Mouse (Mus musculus): Measurements from ENCODE around the gene D11Wsu47e. TPM values are rescaled to one million over a fixed set of nuclear protein-coding genes. Genes with fewer than 3 reads are reported as not detected.
"Not testable (repeated sequence)": the region's sequence is repeated elsewhere in the genome, so short reads cannot be mapped to it uniquely, and the experiment has no call there.

D11Wsu47e gene
- total and polyA plus RNA-seq, 2 experiments from 2014 or later, result 10.4 to 18.1 TPM

DNA sequence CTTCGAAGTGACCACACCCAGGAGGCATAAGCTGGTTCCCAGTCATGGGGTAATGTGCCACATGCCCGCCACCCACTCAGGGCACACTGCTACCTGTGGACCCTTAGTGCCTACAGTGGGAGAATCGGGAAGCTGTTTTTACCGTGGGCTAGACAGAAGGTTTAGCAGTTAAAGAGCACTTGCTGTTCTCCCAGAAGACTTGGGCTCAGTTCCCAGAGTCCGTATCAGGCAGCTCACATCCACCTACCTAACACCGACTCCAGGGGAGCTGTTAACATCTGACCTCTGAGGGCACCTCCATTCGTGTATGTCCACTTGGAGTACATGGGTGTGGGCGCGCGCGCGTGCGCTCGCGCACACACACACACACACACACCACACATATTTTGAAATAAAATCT is 30.1 kb upstream of the D11Wsu47e start:
- Histone ChIP-seq H3K9me3 (replicated peaks; ENCODE audit: control insufficient read depth, low read length) (no peaks in the 10 kb centered on the region), H3K4me2 (ENCODE audit: low read depth, low read length) (no peak overlapping the region), H3K4me3 (ENCODE audit: low read depth, low read length) (no peak overlapping the region), H3K36me3 (replicated peaks; ENCODE audit: control insufficient read depth, insufficient read depth, low read length) (peaks cover 73% of the 10 kb centered on the region), H3K9ac (replicated peaks; ENCODE audit: low read depth, low read length) (no peak overlapping the region), H3K27me3 (ENCODE audit: control insufficient read depth, insufficient read depth, low read length) (no peaks in the 10 kb centered on the region), H3K4me1 (ENCODE audit: control insufficient read depth, insufficient read depth) (no peaks in the 10 kb centered on the region), H3K27ac (ENCODE audit: low read depth) (no peak overlapping the region)
- 90% methylated on average over 15 of the region's 15 CpGs for WGBS
- TF ChIP-seq EP300 (IDR thresholded peaks at IDR 0.05; ENCODE audit: low read depth), result no peak
- no peak for TF ChIP-seq CTCF (IDR thresholded peaks at IDR 0.05; ENCODE audit: low read depth)
- DNase-seq (ENCODE audit: low spot score), result no peak
- ATAC-seq (ENCODE audit: insufficient read depth, low read depth), result no peak

DNA sequence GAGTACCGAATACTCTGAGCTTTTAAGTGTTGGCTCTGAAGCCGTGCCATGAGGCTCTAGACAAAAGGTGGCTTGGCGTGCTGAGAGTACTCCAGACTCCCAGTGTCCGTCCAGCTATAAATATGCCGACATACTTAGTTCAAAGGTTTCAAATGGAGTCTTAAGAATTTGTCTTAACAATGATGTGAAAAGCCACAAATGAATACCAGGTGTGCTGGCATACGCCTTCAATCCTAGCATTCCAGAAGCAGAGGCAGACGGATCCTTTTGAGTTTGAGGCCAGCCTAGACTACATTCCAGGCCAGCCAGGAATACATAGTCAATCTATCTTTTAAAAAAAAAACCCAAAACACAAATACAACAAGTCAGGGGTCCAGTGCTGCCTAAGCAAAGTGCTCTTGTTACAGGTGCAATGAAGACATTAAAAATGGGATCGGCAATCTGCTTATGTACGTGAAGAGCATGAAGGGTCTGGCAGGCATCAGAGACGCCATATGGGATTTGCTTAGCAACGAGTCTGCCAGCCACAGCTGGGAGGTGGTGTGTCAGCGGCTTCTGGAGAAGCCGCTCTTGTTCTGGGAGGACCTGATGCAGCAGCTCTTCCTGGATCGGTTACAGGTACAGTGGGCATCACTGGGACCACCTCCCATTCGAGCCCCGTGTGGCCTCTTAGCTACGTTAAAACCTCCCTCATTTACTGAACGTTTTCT is 29.5 kb upstream of the D11Wsu47e start:
- Histone ChIP-seq H3K36me3 (replicated peaks; ENCODE audit: control insufficient read depth, insufficient read depth, low read length) (peaks cover 80% of the 10 kb centered on the region), H3K4me3 (ENCODE audit: low read depth, low read length) (no peak overlapping the region), H3K4me1 (ENCODE audit: control insufficient read depth, insufficient read depth) (no peaks in the 10 kb centered on the region), H3K4me2 (ENCODE audit: low read depth, low read length) (no peak overlapping the region), H3K27ac (ENCODE audit: low read depth) (no peak overlapping the region), H3K9me3 (replicated peaks; ENCODE audit: control insufficient read depth, low read length) (no peaks in the 10 kb centered on the region), H3K9ac (replicated peaks; ENCODE audit: low read depth, low read length) (no peak overlapping the region), H3K27me3 (ENCODE audit: control insufficient read depth, insufficient read depth, low read length) (no peaks in the 10 kb centered on the region)
- TF ChIP-seq EP300 (IDR thresholded peaks at IDR 0.05; ENCODE audit: low read depth) (no peak), CTCF (IDR thresholded peaks at IDR 0.05; ENCODE audit: low read depth) (no peak)
- ATAC-seq (ENCODE audit: insufficient read depth, low read depth) (no peak), DNase-seq (ENCODE audit: low spot score) (no peak)
- WGBS, result 80% methylated on average over 18 of the region's 18 CpGs

DNA sequence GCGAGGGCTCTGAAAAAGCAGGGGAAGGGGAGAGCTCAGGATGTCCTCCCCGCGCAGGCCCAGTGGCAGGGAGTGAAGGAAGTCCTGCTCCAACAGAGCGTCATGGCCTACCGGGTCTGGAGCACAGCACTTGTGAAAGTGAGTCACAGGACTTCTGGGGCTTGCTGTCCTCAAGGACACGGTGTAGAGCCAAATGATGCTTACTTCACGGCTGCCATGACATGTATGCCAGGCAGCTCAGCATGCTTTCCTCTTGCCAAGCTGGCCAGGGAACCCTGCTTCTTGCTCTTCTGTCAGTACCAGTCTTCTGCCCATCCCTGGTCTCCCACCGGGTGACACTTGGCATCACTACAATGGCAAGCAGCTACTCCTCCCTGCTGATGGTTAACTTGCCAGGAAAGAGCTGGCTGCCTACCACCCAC is 27.7 kb upstream of the D11Wsu47e start:
- 81% methylated on average over 8 of the region's 8 CpGs for WGBS
- ATAC-seq (ENCODE audit: insufficient read depth, low read depth) (no peak), DNase-seq (ENCODE audit: low spot score) (no peak)
- H3K36me3 ChIP-seq (replicated peaks; ENCODE audit: control insufficient read depth, insufficient read depth, low read length), result peaks cover 94% of the 10 kb centered on the region
- TF ChIP-seq CTCF (IDR thresholded peaks at IDR 0.05; ENCODE audit: low read depth) (no peak), EP300 (IDR thresholded peaks at IDR 0.05; ENCODE audit: low read depth) (no peak)
- no peak overlapping the region for H3K4me2 ChIP-seq (ENCODE audit: low read depth, low read length)
- no peak overlapping the region for H3K9ac ChIP-seq (replicated peaks; ENCODE audit: low read depth, low read length)
- H3K4me1 ChIP-seq (ENCODE audit: control insufficient read depth, insufficient read depth), result no peaks in the 10 kb centered on the region
- no peaks in the 10 kb centered on the region for H3K9me3 ChIP-seq (replicated peaks; ENCODE audit: control insufficient read depth, low read length)
- H3K27ac ChIP-seq (ENCODE audit: low read depth), result no peak overlapping the region
- no peaks in the 10 kb centered on the region for H3K27me3 ChIP-seq (ENCODE audit: control insufficient read depth, insufficient read depth, low read length)
- H3K4me3 ChIP-seq (ENCODE audit: low read depth, low read length), result no peak overlapping the region

DNA sequence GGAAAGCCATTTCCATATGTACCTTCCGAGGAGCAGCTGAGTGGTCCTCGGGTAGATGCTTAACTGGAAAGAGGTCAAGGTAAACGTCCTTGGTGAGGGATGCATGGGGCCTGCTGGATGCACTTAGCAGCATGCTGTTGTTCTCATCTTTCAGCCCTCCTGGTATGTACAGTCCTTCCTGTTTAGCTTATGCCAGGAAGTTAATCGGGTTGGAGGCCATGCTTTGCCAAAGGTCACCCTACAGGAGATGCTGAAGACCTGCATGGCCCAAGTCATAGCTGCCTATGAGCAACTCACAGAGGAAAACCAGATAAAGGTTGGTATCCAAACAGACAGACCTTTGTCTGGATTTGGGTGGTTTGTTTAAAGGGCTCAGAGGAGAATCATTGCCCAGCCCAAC is 27.0 kb upstream of the D11Wsu47e start:
- no peak overlapping the region for H3K27ac ChIP-seq (ENCODE audit: low read depth)
- H3K27me3 ChIP-seq (ENCODE audit: control insufficient read depth, insufficient read depth, low read length), result no peaks in the 10 kb centered on the region
- 67% methylated on average over 4 of the region's 4 CpGs for WGBS
- H3K9me3 ChIP-seq (replicated peaks; ENCODE audit: control insufficient read depth, low read length), result no peaks in the 10 kb centered on the region
- no peaks in the 10 kb centered on the region for H3K4me1 ChIP-seq (ENCODE audit: control insufficient read depth, insufficient read depth)
- H3K4me2 ChIP-seq (ENCODE audit: low read depth, low read length), result no peak overlapping the region
- H3K36me3 ChIP-seq (replicated peaks; ENCODE audit: control insufficient read depth, insufficient read depth, low read length), result peaks cover 96% of the 10 kb centered on the region
- TF ChIP-seq EP300 (IDR thresholded peaks at IDR 0.05; ENCODE audit: low read depth), result no peak
- TF ChIP-seq CTCF (IDR thresholded peaks at IDR 0.05; ENCODE audit: low read depth), result no peak
- DNase-seq (ENCODE audit: low spot score), result no peak
- ATAC-seq (ENCODE audit: insufficient read depth, low read depth), result no peak
- no peak overlapping the region for H3K4me3 ChIP-seq (ENCODE audit: low read depth, low read length)
- H3K9ac ChIP-seq (replicated peaks; ENCODE audit: low read depth, low read length), result no peak overlapping the region

DNA sequence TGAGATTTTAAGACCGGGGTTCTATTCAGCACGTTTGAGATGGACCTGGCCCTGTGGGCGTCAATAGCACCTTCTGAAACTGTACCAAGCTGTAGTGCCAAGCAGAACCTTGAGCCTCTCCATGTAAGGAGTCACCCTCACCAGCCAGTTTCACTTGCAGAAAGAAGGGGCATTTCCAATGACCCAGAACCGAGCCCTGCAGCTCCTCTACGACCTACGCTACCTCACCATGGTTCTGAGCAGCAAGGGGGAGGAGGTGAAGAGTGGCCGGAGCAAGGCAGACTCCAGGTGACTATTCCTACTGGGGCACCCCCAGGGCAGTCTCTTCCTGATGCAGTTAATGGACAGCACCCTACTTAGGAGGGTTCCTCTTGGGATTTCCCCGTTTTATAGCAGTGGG is 25.9 kb upstream of the D11Wsu47e start:
- no peak overlapping the region for H3K27ac ChIP-seq (ENCODE audit: low read depth)
- no peaks in the 10 kb centered on the region for H3K27me3 ChIP-seq (ENCODE audit: control insufficient read depth, insufficient read depth, low read length)
- peaks cover 92% of the 10 kb centered on the region for H3K36me3 ChIP-seq (replicated peaks; ENCODE audit: control insufficient read depth, insufficient read depth, low read length)
- H3K9me3 ChIP-seq (replicated peaks; ENCODE audit: control insufficient read depth, low read length), result no peaks in the 10 kb centered on the region
- no peak for TF ChIP-seq CTCF (IDR thresholded peaks at IDR 0.05; ENCODE audit: low read depth)
- H3K4me3 ChIP-seq (ENCODE audit: low read depth, low read length), result no peak overlapping the region
- ATAC-seq (ENCODE audit: insufficient read depth, low read depth), result no peak
- H3K4me1 ChIP-seq (ENCODE audit: control insufficient read depth, insufficient read depth), result no peaks in the 10 kb centered on the region
- no peak overlapping the region for H3K4me2 ChIP-seq (ENCODE audit: low read depth, low read length)
- 88% methylated on average over 8 of the region's 8 CpGs for WGBS
- no peak overlapping the region for H3K9ac ChIP-seq (replicated peaks; ENCODE audit: low read depth, low read length)
- DNase-seq (ENCODE audit: low spot score), result no peak

DNA sequence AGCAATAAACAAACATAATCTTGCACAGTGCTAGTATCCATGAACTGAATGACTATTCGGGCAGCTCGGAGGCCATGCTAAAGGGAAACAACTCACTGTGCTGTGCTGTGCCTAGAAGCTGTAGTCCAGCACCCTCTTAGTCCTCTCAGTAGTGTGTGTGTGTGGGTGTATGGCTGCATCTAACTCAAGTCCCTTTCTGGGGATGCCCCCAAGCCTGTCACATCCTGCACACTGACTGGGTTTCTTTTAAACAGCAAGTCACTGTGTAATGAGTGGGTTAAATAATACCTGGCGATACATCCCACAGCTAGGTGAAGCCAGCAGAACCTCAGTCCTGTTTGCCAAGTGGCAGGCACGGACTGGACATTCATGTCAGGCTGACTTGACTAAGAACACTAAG is 25.4 kb upstream of the D11Wsu47e start:
- H3K4me3 ChIP-seq (ENCODE audit: low read depth, low read length), result no peak overlapping the region
- no peak overlapping the region for H3K9ac ChIP-seq (replicated peaks; ENCODE audit: low read depth, low read length)
- no peak overlapping the region for H3K27ac ChIP-seq (ENCODE audit: low read depth)
- no peak for DNase-seq (ENCODE audit: low spot score)
- 89% methylated on average over 4 of the region's 4 CpGs for WGBS
- no peak for ATAC-seq (ENCODE audit: insufficient read depth, low read depth)
- H3K4me2 ChIP-seq (ENCODE audit: low read depth, low read length), result no peak overlapping the region
- H3K4me1 ChIP-seq (ENCODE audit: control insufficient read depth, insufficient read depth), result no peaks in the 10 kb centered on the region
- no peaks in the 10 kb centered on the region for H3K27me3 ChIP-seq (ENCODE audit: control insufficient read depth, insufficient read depth, low read length)
- no peak for TF ChIP-seq EP300 (IDR thresholded peaks at IDR 0.05; ENCODE audit: low read depth)
- no peak for TF ChIP-seq CTCF (IDR thresholded peaks at IDR 0.05; ENCODE audit: low read depth)
- H3K9me3 ChIP-seq (replicated peaks; ENCODE audit: control insufficient read depth, low read length), result no peaks in the 10 kb centered on the region
- peaks cover 92% of the 10 kb centered on the region for H3K36me3 ChIP-seq (replicated peaks; ENCODE audit: control insufficient read depth, insufficient read depth, low read length)

DNA sequence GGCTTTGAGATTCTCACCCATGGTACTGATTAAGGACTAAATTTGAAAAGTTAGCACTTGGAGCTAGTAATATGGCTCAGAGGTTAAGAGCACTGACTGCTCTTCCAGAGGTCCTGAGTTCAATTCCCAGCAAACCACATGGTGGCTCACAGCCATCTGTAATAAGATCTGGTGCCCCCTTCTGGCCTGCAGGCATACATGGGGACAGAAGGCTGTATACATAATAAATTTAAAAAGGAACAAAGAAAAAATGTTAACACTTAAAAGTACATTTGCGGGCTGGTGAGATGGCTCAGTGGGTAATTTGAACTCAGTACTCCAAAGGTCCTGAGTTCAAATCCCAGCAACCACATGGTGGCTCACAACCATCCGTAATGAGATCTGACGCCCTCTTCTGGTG is 24.0 kb upstream of the D11Wsu47e start:
- H3K27ac ChIP-seq (ENCODE audit: low read depth); H3K9me3 ChIP-seq (replicated peaks; ENCODE audit: control insufficient read depth, low read length); H3K27me3 ChIP-seq (ENCODE audit: control insufficient read depth, insufficient read depth, low read length); H3K4me2 ChIP-seq (ENCODE audit: low read depth, low read length); H3K9ac ChIP-seq (replicated peaks; ENCODE audit: low read depth, low read length); ATAC-seq (ENCODE audit: insufficient read depth, low read depth); H3K4me1 ChIP-seq (ENCODE audit: control insufficient read depth, insufficient read depth); H3K4me3 ChIP-seq (ENCODE audit: low read depth, low read length); DNase-seq (ENCODE audit: low spot score): not testable (repeated sequence)
- whole genome bisulfite sequencing, result 92% methylated on average over 3 of the region's 3 CpGs
- peaks cover 84% of the 10 kb centered on the region for H3K36me3 ChIP-seq (replicated peaks; ENCODE audit: control insufficient read depth, insufficient read depth, low read length)
